Mouse (Mus musculus): ENCODE data around the gene Gm6460.
"Not testable (repeated sequence)": the region's sequence is repeated elsewhere in the genome, so short reads cannot be mapped to it uniquely, and the experiment has no call there.

Gm6460 gene

DNA sequence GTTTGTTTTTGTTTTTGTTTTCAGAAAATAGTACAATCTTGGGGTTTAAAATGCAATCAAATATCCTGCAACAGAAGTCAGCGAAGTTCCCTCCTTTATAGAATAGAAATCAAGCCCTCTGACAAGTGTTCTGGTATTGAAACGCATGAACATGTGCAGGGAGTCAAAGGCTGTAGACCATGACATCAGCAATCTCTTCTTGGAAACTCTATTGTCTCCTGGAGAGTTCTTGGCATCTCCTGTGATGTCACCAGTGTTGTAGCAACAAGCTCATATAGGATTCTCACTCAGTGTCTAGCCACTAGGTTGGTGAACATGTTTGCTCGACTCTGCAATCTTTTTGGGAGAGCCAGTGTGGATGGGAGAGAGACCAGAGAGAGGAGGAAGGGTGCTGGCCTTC lies at the start of gene Gm6460:
TSS of gene Gm6460 (plus strand) at position 301 of the 400 bp plus-strand sequence.
- in situ Hi-C loops (cut with MboI): not testable (repeated sequence)

Data from mature B cell (primary cell).